Mouse (Mus musculus) CH12.LX (cell line): ENCODE results near the gene 1700037C18Rik.

ENCODE experiments used
- JUN ChIP-seq: IDR thresholded peaks from 2 replicates; pipeline ENCODE4 v1.6.1; 2011; ENCODE audit warnings: low read depth, mild to moderate bottlenecking, low read length, improper control_type of control experiment, moderate library complexity; ENCODE audit not compliant: insufficient read depth
- MYC ChIP-seq: IDR thresholded peaks from 2 replicates; pipeline ENCODE4 v1.6.1; 2011; ENCODE audit warnings: low read depth, mild to moderate bottlenecking, improper control_type of control experiment, low read length
- SIN3A ChIP-seq: IDR thresholded peaks from 2 replicates; pipeline ENCODE4 v1.6.1; 2012; ENCODE audit warnings: low read length, improper control_type of control experiment, inconsistent platforms
- TBP ChIP-seq: conservative IDR thresholded peaks from 2 replicates; pipeline ENCODE4 v1.6.1; 2011; ENCODE audit warnings: low read depth, low read length, improper control_type of control experiment

DNA sequence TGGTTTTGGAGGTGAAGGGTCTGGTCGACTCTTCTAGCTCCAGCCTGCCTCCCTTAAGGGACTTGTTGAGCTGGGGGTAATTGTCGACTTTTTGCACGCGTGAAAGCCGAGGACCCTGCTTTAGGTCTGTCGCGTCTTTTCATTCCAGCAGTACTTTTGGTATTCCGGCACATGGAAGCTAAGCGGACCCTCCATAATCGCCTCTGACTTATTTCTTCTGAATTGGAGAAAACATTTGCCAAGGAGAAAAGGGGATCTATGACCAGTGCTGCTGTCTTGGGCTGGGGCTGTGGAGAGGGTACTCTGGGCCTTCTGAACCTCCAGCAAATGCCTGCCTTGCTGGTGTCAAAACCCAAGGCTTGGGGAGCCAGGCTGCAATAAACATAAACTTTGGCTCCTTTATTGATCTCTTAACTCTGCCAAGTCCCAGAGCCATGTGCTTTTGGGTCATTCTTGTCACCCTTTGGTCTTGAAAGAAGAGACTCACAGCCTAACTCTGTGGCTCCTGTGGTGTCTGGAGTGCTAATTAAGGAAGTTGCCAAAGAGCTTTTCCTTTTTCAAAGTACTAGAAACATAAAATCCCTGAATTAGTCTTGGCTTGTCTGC is 23.3 kb downstream of the 1700037C18Rik start:
- no peak for TF ChIP-seq TBP
- no peak for TF ChIP-seq JUN
- TF ChIP-seq SIN3A = no peak
- TF ChIP-seq MYC = no peak
